Mouse (Mus musculus) cortical plate, adult 2 months (tissue): ENCODE measurements around the gene Faiml. TPM values are rescaled to one million over a fixed set of nuclear protein-coding genes. Genes with fewer than 3 reads are reported as not detected.

ENCODE experiments used
- H3K27ac ChIP-seq: fragments of 200-500 bp; 2 replicates; pipeline ENCODE4 v1.5.1; 2012; ENCODE audit warnings: low read length, control low read depth, inconsistent platforms; ENCODE audit not compliant: insufficient read depth
- H3K4me1 ChIP-seq: fragments of 200-500 bp; 2 replicates; pipeline ENCODE4 v1.6.1; 2011; ENCODE audit warnings: low read length; ENCODE audit not compliant: control insufficient read depth, insufficient read depth
- H3K4me3 ChIP-seq: fragments of 200-500 bp; 2 replicates; pipeline ENCODE4 v1.5.1; 2011; ENCODE audit warnings: mild to moderate bottlenecking, low read length, control low read depth; ENCODE audit not compliant: insufficient read depth
- CTCF ChIP-seq: fragments of 200-500 bp; IDR thresholded peaks from 2 replicates; pipeline ENCODE4 v1.5.1; 2011; ENCODE audit warnings: mild to moderate bottlenecking, control low read depth, low read length; ENCODE audit not compliant: insufficient read depth; ENCODE audit errors: extremely low read depth
- POLR2A ChIP-seq: fragments of 200-500 bp; IDR thresholded peaks from 2 replicates; pipeline ENCODE4 v1.6.1; 2011; ENCODE audit warnings: mild to moderate bottlenecking, low read length, control low read depth; ENCODE audit not compliant: insufficient read depth; ENCODE audit errors: extremely low read depth
- polyA plus RNA-seq: library from polyadenylated mRNA; depleted of rRNA; stranded (reverse); fragments of >200 nt; gene quantifications from 2 replicates; pipeline ENCODE4 v1.2.3, GENCODE M21; 2012

Gene Faiml
- polyA plus RNA-seq, 1 experiment = not detected

DNA sequence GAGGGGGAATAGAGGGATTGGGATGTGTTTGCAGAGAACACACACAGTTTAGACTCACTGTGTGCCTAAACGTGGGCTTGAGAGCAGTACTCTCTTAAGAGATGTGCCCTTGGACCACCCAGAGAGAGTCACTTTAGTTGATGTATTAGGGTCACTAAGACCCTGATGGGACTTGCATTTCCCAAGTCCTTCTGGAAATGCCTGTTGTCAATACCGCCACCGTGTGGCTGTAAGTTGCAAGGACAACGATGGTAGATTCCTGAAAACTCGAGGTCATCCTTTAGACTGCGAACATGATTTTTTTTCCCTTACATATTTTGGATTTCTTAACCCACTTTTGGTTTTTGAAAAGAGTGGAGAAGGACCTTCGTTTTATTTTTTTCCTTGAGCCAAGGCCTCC is 5.0 kb upstream of the Faiml start:
- H3K4me1 ChIP-seq = no peaks in the 10 kb centered on the region; the same call in 1 of the 2 replicates
- no peak overlapping the region for H3K4me3 ChIP-seq
- TF ChIP-seq CTCF = peak; percentile 91
- no peak for TF ChIP-seq POLR2A
- no peak overlapping the region for H3K27ac ChIP-seq

GRCm38 (mm10) chr9:99240571-99240970 is 3.5 kb upstream of the Faiml start:
- no peaks in the 10 kb centered on the region; the same call in 1 of the 2 replicates for H3K4me1 ChIP-seq
- H3K4me3 ChIP-seq = no peak overlapping the region
- TF ChIP-seq CTCF (no peak), POLR2A (no peak)
- H3K27ac ChIP-seq = no peak overlapping the region

- H3K4me1 ChIP-seq = no peaks in the 10 kb centered on the region; the same call in 1 of the 2 replicates
- TF ChIP-seq POLR2A (no peak), CTCF (no peak)
- H3K4me3 ChIP-seq = no peak overlapping the region
- no peak overlapping the region for H3K27ac ChIP-seq
These were observed 2.2 kb upstream of the Faiml start for GRCm38 (mm10) chr9:99239256-99239655.

GRCm38 (mm10) chr9:99238276-99238675 is 1.2 kb upstream of the Faiml start:
- Histone ChIP-seq H3K4me3 (no peak overlapping the region), H3K4me1 (no peaks in the 10 kb centered on the region; the same call in 1 of the 2 replicates), H3K27ac (no peak overlapping the region)
- no peak for TF ChIP-seq POLR2A
- no peak for TF ChIP-seq CTCF

DNA sequence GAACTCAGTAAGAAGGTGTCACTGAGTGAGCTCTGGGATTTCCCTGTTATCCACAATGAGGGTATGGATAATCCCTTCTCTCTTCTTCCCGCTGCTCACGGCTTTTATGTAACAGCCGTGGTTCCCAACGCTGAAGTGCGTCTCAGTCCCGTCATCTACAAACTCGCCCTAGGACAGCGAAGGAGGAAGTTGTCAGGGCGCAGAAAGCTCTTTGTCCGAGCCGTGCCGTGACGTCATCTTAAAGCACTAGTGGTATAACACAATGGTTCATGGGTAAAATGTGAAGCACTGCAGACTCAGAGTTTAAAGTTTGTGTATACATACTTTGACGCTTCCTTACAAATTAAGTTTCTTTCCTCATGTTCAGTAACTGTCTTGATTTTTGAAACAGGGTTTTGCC is 7.6 kb downstream of the Faiml start:
- Histone ChIP-seq H3K4me3 (no peak overlapping the region), H3K4me1 (no peaks in the 10 kb centered on the region; the same call in 1 of the 2 replicates), H3K27ac (no peak overlapping the region)
- TF ChIP-seq POLR2A (no peak), CTCF (no peak)

DNA sequence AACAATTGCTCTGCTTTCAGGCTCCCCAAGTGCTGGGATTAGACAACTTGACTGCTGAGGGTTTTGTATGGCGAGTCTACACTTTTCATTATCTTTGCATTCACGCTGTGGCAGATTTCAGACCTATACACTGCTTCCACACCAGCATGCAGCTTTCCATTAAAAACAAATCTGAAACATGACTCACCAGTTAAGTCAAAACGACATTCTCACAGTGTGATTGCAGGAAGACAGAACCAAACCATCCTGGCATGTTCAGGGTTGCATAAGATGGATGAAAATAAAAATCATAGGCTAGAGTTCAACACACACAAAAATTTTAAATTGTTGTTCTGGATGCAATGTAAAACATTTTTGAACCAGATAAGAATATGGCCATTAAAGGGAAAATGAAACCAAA is 12.5 kb downstream of the Faiml start:
- TF ChIP-seq CTCF (no peak), POLR2A (no peak)
- Histone ChIP-seq H3K4me1 (no peaks in the 10 kb centered on the region; the same call in 1 of the 2 replicates), H3K27ac (no peak overlapping the region), H3K4me3 (no peak overlapping the region)

- Histone ChIP-seq H3K27ac (no peak overlapping the region), H3K4me1 (no peaks in the 10 kb centered on the region; the same call in 1 of the 2 replicates), H3K4me3 (no peak overlapping the region)
- TF ChIP-seq POLR2A (no peak), CTCF (no peak)
These were observed 15.4 kb downstream of the Faiml start for GRCm38 (mm10) chr9:99221636-99222035.

DNA sequence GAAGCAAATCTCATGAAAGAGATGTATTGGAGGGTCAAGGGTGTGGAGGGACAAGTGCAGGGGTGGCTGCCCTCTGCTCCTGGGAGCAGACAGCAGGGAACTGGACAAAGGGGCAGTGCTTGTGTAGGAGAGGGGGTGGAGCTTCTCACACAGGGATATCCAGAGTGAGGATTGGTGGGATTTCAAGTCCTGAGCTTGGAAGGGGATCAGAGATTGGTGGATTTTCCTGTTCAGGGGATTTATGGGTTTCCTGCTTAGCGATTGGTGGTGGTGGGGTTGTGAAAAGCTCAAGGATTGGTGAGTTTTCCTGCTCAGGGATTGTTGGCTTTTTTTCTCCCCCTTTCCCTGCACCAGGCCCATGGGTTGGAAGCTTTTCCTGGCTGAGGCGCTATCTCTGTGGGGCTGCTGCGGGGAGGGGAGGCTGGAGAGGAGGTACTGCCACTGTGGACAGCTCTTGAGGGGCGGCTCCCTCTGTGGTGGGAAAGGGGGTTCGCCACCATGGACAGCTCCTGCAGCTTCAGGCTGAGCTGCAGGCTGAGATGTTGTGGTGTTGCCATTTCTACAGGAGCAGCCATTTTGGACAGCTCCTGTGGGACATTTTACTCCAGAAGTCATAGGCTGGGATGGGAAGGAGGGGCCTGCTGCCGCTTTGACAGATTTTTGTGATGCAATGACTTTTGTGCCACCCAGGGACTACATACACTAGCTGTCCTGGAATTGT is 18.9 kb downstream of the Faiml start:
- Histone ChIP-seq H3K4me1 (no peaks in the 10 kb centered on the region), H3K4me3 (no peak overlapping the region), H3K27ac (no peak overlapping the region)
- no peak for TF ChIP-seq CTCF
- no peak for TF ChIP-seq POLR2A

DNA sequence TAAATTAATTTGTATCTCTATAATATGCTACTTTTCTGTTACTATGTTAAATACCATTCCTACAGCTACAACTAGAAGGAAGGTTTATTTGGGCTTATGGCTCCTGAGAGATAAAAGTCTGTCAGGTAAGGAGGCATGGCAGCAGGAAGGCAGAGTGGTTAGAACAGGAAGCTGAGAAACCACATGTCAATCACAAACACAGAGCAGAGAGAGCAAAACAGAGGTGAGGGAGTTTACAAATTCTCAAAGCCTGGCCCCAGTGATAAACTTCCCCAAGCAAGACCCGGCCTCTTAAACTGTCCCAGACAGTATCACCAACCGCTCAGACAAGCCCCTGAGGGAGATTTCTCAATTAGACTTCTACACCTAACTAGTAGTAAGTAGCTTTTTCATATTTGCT is 20.9 kb downstream of the Faiml start:
- TF ChIP-seq POLR2A (no peak), CTCF (no peak)
- no peak overlapping the region for H3K27ac ChIP-seq
- no peaks in the 10 kb centered on the region for H3K4me1 ChIP-seq
- H3K4me3 ChIP-seq = no peak overlapping the region

GRCm38 (mm10) chr9:99212643-99213042 is 24.4 kb downstream of the Faiml start:
- Histone ChIP-seq H3K27ac (no peak overlapping the region), H3K4me3 (no peak overlapping the region), H3K4me1 (no peaks in the 10 kb centered on the region)
- no peak for TF ChIP-seq POLR2A
- TF ChIP-seq CTCF = no peak
